Mouse (Mus musculus) hematopoietic stem cell, adult 5-6 weeks (primary cell): Measurements from ENCODE around the gene Ccl9. TPM values are rescaled to one million over a fixed set of nuclear protein-coding genes. Genes with fewer than 3 reads are reported as not detected.
A peak's percentile ranks its signal among the peaks of the same experiment; 100 is the strongest.

ENCODE experiments used
- ATAC-seq, 2 experiments: fragments of 125-278 bp in 1 of 2; replicated peaks in 1 of 2; 2 replicates each; pipeline ENCODE4 v1.8.0; 2016 to 2017; ENCODE audit warnings: inconsistent platforms in 2 of 2, mild to moderate bottlenecking in 2 of 2, moderate number of reproducible peaks in 2 of 2, low read depth in 1 of 2, moderate TSS enrichment in 1 of 2; ENCODE audit not compliant: low FRiP score in 2 of 2, poor library complexity in 2 of 2, severe bottlenecking in 2 of 2, insufficient read depth in 1 of 2, low TSS enrichment in 1 of 2
- total RNA-seq: library from RNA; stranded (forward); fragments of 172-1452, 232-1000 nt; gene quantifications from 2 replicates; pipeline ENCODE4 v1.2.3, GENCODE M21; 2017

The Ccl9 gene
- total RNA-seq, 1 experiment from 2014 or later = 43.8 TPM

GRCm38 (mm10) chr11:83583450-83583754 is 5.0 kb upstream of the Ccl9 start:
- no peak for ATAC-seq

DNA sequence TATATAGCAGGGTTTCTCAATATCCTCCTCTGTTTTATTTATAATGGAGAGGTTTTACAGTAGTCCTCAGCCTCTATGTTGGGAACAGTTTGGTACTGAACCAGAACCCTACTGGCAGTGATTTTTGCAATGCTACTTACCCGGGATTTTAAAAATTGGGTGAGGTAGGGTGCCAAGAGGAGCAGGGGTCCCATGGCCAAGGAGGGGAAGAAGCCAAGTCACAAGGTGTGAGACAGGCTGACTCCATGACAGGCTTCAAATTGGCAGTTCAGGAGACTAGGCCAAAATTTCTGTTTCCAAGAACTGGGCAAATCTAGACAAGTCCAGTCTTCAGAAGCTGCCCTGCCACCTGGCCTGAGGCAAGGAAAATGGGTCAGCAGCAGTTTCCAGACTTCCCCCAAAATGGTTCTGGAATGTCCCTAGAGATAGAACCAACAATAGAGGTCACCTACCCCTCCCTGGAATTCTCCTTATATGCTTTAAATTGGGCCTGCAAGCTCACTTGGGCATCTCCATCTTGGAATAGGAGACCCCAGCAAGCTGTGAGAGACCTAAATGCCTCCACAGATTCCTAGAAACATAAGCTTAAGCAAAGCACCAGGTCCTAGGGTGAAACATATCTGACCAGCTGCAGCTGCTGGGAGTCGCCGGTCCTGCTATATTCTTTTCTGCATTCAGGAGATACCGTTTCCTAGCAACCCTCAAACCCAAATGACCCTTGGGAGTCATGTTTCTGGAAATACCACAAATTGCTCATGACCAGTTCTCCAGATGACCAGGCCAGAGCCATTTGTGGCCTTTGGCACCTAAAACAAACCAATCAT is 4.4 kb upstream of the Ccl9 start:
- no peak for ATAC-seq

DNA sequence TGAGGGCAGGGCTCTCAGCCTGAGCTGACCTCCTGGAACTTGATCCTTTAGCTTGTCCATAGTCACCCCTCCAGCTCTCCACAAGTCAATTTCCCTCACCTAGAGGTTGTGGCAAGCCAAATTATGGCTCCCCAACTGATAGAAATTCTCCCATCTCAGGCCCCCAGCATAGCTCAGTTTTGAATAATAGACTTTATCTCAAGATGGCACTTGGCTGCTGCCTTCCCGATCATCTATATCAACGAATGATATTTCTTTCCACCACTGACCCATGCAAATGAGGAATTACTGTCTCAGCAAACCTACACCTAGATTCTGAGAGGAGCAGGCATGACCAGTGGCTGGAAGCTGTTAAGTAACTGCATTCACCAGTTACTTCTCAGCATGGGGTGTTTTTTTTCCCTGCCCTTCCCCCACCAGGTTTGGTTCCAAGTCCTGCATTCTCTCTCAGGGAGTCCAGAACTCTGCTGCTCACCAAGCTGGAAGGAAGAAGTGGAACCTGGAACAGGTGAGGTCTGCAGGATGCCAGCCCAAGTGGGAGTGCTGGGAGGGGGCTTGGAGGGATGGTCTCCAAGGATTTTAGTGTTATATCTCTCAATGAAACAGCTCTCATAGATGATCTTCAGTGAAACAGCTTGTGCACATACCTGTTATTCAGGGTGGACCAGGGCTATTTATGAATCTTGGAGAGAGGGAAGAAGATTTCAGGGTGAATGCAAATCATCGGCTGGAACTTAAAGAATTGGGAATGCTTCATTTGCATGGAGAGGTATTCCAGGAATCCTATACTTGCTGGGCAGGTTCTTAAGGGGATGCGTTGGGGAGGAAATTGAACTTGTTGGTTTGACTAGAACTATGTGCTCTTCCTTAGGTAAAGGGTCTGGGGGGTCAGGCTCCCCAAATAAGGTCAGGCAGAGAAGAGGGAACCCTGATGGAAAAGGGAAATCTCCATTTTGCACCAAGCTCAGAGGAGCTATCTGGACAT is 3.5 kb upstream of the Ccl9 start:
- no peak for ATAC-seq

- no peak for ATAC-seq
These were observed 2.3 kb upstream of the Ccl9 start for GRCm38 (mm10) chr11:83580699-83581232.

GRCm38 (mm10) chr11:83578999-83579398 is 563 bp upstream of the Ccl9 start:
- ATAC-seq = no peak

DNA sequence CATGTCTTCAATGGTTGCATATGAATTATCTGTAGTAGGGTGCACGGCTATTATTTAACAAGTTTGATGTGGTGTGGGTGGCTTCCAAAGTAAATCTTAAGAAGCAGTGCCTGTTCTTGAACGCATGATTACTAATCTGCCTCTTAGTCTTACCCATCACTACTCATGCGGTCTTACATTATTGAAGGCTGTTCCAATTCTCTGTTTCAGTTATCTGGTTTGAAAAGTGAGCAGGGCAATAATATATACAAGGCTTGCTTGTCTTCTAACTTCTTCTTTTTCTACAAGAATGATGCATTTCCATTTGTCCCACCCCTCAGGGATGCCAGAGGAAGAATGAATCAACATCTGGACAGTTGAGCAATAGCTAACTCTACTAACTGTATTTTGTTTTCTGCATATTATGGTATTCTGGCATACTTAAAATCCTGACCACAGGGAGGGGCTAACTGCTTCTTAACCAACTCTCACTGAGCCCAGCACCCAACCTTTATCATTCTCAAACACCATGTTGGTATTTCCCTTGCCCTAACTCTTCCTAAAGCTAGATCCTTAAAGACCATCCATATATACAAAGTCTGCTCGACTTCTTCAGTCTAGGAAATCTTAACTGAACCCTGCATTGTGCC is 1.4 kb downstream of the Ccl9 start:
- peak; percentile 57 for ATAC-seq

DNA sequence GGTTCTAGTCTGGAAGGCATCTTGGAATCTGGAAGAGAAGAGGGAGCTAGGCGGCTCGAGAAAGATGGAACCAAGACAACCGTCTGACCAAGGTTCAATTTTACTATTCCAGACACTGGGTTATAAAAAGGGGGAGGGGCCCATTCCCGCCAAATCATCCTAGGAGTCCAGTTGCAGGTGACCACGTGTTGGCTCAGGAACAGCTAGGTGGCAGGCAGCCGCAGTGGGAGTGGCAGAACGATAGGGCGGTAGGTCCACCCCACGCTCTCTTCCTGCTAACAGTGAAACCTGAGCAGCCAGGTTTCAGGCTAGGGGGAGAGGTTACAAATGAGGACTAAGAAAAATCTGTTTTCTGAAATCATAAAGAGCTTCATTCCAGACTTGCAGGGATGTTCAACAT is 5.6 kb downstream of the Ccl9 start:
- ATAC-seq = no peak

DNA sequence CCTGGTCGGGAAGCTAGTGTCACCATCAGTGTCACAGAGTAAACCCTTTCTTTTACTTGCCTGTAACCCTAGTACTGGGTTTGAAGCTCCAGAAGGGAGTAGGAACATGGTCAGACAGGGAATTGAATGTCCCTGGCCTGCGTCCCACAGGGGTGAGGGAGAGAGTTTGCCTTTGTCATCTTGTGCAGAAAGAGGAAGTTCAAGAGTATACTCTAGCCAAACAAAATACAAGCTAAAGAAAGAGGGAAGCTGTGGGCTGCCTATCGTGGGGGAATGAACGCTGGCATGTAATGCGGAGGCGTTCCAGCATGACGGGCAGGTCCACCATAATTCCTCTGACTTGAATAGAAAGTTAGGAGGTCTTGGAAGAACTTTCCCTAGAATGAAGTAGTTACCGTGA is 6.2 kb downstream of the Ccl9 start:
- ATAC-seq = peak; percentile 76 to 91

DNA sequence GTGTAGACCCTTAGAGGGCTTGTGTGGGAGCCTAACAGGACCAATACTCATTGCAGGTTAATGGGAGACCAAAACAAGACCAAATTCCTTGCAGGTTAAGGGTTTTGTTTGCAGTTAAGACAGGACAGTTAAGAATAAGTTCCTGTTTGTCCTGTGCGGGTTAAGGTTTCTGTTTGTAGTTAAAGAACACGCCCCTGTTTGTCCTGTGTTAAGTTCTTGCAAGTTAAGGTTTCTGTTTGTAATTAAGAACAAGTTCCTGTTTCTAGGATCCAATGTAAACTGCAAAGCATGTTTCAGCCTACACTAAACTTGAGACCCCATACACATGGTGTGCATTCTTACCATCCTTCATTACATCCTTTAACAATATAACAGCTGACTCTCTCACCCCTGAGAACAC is 8.2 kb downstream of the Ccl9 start:
- ATAC-seq = 0 out of 4 replicates have a peak, but pooled peaks of 1 of the 2 experiments have one; percentile 24

DNA sequence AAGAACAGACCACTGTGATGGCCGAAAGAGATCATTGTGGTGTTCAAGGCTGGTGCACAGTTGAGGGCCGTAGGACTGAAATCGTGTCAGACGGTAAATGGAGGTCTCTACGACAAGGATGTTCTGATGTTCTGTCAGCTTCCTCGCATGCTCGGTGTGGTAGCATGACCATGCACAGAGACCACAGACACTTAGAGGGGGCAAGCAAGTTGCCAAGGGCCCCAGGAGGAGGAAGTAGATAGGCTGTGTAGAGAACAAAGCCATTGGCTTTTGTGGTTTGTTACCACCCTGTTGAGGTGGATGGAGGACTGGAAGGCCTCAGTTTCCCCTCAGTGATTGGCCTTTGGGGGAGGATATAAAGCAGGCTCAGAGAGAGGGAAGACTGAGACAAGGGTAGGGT is 9.2 kb downstream of the Ccl9 start:
- ATAC-seq = peak; percentile 70 to 85

DNA sequence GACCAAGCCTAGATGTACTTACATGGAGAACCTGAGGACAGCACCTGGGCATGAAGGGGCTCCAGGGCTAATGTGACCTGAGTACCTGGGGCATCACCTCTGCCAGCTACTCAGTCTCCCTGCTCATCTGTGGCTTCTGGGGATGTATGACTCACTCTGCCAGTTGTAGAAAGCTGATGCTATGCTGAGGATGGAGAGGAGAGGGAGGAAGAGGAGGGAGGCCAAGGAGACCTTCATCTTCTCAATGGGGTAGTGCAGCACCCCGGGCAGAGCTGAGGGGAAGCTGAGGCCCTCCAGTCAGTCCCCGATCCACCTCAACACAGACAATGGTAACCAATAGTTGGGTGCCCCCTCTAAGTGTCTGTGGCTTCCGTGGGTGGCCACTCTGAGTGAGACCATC is 9.7 kb downstream of the Ccl9 start:
- ATAC-seq = no peak

DNA sequence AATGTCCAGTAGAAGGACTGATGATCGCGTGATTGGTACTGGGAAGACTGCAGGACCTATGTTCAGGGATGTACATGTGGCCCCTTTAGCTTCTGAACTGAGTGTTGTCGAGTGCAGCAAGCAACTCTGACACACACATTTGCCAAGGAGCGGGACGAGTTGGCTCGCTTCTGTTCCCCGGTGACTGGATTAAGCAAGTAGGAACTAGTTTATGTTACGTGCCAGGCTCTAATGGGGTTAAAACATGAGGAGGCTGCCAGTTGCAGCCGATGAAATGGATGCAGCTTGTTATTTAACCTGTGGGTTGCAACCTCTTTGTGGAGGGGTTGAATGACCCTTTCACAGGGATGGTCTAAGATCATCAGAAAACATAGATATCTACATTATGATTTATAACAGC is 10.4 kb downstream of the Ccl9 start:
- no peak for ATAC-seq

DNA sequence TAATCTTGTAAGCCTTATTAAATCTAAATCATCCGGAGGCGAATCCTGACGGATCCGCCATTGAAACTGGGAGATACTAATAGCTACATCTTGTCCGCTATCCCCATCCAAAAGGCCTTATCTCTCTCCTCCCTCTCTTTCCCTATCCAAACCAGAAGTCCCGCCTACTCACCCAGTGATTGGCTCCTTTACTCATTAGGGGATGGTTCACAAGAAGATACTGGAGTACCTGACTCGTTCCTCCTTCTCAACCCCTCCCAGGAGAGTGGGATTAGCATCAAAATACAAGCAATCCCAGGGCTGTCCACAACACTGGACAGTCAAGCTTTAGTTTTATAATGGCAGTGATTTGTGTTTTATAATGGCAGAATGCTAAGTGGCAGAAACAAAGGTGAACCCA is 11.1 kb downstream of the Ccl9 start:
- ATAC-seq = no peak

DNA sequence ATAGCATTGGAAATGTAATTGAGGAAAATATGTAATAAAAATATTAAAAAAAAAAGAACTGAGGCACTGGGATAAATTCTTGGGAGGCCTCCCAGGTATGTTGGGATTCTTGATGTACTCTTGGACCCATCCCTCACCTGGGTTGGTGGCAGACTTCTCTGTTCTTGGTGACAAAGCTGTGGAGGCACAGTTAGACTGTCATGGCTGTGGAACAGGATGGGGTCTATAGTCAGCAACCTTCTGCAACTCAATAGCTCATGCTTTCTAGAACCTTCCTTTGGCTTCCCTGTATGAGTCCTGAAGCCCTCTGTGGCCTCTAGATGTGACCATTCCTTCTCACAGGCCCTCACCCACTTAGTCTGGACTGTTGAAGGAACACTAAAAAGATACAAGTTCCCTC is 11.8 kb downstream of the Ccl9 start:
- no peak for ATAC-seq

DNA sequence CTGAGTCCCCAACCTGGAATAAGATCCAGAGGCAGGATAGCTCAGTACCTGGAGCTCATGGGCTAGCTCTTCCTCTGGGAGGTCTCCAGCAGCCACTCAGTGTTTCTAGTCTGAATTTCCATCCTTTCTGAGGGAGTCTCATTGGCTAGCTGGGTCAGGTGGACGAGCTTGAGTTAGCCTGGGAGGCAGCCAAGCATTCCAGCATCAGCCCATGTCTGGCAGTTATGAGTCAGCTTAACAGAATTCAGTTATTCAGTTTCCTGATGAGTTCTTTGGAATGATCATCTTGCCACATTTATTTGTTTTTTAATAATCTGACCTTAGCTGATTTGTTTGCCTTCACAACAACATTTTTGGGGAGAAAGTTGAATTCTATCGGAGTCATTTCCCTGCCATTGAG is 14.7 kb downstream of the Ccl9 start:
- no peak for ATAC-seq

GRCm38 (mm10) chr11:83562311-83562887 is 16.0 kb downstream of the Ccl9 start:
- ATAC-seq = no peak

DNA sequence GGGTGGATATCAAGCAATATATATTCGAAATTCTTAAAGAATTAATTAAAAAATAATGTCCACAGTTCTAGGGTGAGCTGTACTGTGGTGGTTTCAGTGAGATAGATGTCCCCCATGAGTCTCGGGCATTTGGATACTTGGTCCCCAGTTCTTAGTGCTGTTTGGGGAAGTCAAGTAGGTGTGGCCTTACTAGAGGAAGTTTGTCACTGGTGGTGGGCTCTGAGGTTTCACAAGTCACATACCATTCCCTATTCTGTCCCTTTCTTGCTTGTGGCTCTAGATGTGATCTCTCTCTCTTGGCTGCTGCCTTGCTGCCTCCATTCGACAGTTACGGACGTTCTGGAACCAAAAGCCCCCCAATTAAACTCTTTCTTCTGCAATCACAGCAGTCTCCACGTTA is 18.0 kb downstream of the Ccl9 start:
- ATAC-seq = peak; percentile 73 to 84
